Mouse (Mus musculus) neural tube, embryonic 14.5 days (tissue): Measurements from ENCODE around the gene Rpl38. TPM values are rescaled to one million over a fixed set of nuclear protein-coding genes. Genes with fewer than 3 reads are reported as not detected.

Experiments used
- ATAC-seq: fragments of 200-750 bp; cut with Nextera tagmentation; 2 replicates; pipeline ENCODE4 v1.8.0; 2017; ENCODE audit warnings: low read depth, mild to moderate bottlenecking, moderate TSS enrichment, moderate library complexity
- H3K27ac ChIP-seq: fragments of 300-500 bp; sonication (generic); 2 replicates; pipeline ENCODE4 v1.5.1; 2014; ENCODE audit warnings: low read depth, mild to moderate bottlenecking, control low read depth, low read length, moderate library complexity, mixed read lengths
- H3K27me3 ChIP-seq: fragments of 300-500 bp; sonication (generic); 2 replicates; pipeline ENCODE4 v1.6.1; 2014; ENCODE audit warnings: low read length; ENCODE audit not compliant: control insufficient read depth, insufficient read depth
- H3K36me3 ChIP-seq: fragments of 300-500 bp; sonication (generic); 2 replicates; pipeline ENCODE4 v1.6.1; 2014; ENCODE audit warnings: low read length, mixed read lengths; ENCODE audit not compliant: control insufficient read depth, insufficient read depth
- H3K4me1 ChIP-seq: fragments of 300-500 bp; sonication (generic); 2 replicates; pipeline ENCODE4 v1.6.1; 2014; ENCODE audit warnings: low read length; ENCODE audit not compliant: control insufficient read depth, insufficient read depth
- H3K4me2 ChIP-seq: fragments of 300-500 bp; sonication (generic); 2 replicates; pipeline ENCODE4 v1.6.1; 2014; ENCODE audit warnings: mild to moderate bottlenecking, low read depth, low read length, control low read depth
- H3K4me3 ChIP-seq: fragments of 300-500 bp; sonication (generic); 2 replicates; pipeline ENCODE4 v1.5.1; 2014; ENCODE audit warnings: low read depth, low read length, control low read depth, mixed read lengths
- H3K9ac ChIP-seq: fragments of 300-500 bp; sonication (generic); replicated peaks from 2 replicates; pipeline ENCODE4 v1.6.1; 2014; ENCODE audit warnings: low read depth, mild to moderate bottlenecking, control low read depth, low read length, mixed read lengths
- H3K9me3 ChIP-seq: fragments of 300-500 bp; sonication (generic); 2 replicates; pipeline ENCODE4 v1.6.1; 2016; ENCODE audit warnings: low read length; ENCODE audit not compliant: control insufficient read depth
- WGBS: fragments of 180-500 bp; shearing (Covaris S2); extraction: QIAGEN DNeasy Blood & Tissue Kit; methylation state at CpG from one replicate; pipeline ENCODE4 v1.1.7; 2014; 5-methylcytosine and 5-hydroxymethylcytosine counted together
- polyA plus RNA-seq: library from polyadenylated mRNA; unstranded; fragments of >200 nt; fragmentation: Nextera tagmentation; extraction: Ambion mirVana; gene quantifications from 2 replicates; pipeline ENCODE4 v1.2.1, GENCODE M21; 2014

Rpl38 gene
- polyA plus RNA-seq, 1 experiment from 2014 or later: 718 TPM

GRCm38 (mm10) chr11:114681054-114681453, 12.7 kb downstream of the Rpl38 start:
- Histone ChIP-seq H3K27me3 (no peaks in the 10 kb centered on the region), H3K4me3 (no peak overlapping the region), H3K36me3 (no peaks in the 10 kb centered on the region), H3K27ac (no peak overlapping the region), H3K9ac (no peak overlapping the region), H3K4me1 (peaks cover 9% of the 10 kb centered on the region; the same call in 1 of the 2 replicates), H3K4me2 (no peak overlapping the region), H3K9me3 (no peaks in the 10 kb centered on the region)
- no peak for ATAC-seq
- WGBS: 71% methylated on average over 5 of the region's 5 CpGs

GRCm38 (mm10) chr11:114682321-114682900, 14.1 kb downstream of the Rpl38 start:
- Histone ChIP-seq H3K9me3 (no peaks in the 10 kb centered on the region), H3K36me3 (no peaks in the 10 kb centered on the region), H3K4me2 (no peak overlapping the region), H3K4me1 (peaks cover 9% of the 10 kb centered on the region; the same call in 1 of the 2 replicates), H3K27me3 (no peaks in the 10 kb centered on the region), H3K4me3 (no peak overlapping the region), H3K9ac (no peak overlapping the region), H3K27ac (no peak overlapping the region)
- no peak for ATAC-seq
- 93% methylated on average over 13 of the region's 13 CpGs for WGBS

- Histone ChIP-seq H3K27ac (no peak overlapping the region), H3K4me3 (no peak overlapping the region), H3K36me3 (no peaks in the 10 kb centered on the region), H3K9me3 (no peaks in the 10 kb centered on the region), H3K4me2 (no peak overlapping the region), H3K9ac (no peak overlapping the region), H3K4me1 (peaks cover 9% of the 10 kb centered on the region; the same call in 1 of the 2 replicates), H3K27me3 (no peaks in the 10 kb centered on the region)
- ATAC-seq: no peak
- 79% methylated on average over 10 of the region's 10 CpGs for WGBS
Observed at GRCm38 (mm10) chr11:114683029-114683721, 14.9 kb downstream of the Rpl38 start.

DNA sequence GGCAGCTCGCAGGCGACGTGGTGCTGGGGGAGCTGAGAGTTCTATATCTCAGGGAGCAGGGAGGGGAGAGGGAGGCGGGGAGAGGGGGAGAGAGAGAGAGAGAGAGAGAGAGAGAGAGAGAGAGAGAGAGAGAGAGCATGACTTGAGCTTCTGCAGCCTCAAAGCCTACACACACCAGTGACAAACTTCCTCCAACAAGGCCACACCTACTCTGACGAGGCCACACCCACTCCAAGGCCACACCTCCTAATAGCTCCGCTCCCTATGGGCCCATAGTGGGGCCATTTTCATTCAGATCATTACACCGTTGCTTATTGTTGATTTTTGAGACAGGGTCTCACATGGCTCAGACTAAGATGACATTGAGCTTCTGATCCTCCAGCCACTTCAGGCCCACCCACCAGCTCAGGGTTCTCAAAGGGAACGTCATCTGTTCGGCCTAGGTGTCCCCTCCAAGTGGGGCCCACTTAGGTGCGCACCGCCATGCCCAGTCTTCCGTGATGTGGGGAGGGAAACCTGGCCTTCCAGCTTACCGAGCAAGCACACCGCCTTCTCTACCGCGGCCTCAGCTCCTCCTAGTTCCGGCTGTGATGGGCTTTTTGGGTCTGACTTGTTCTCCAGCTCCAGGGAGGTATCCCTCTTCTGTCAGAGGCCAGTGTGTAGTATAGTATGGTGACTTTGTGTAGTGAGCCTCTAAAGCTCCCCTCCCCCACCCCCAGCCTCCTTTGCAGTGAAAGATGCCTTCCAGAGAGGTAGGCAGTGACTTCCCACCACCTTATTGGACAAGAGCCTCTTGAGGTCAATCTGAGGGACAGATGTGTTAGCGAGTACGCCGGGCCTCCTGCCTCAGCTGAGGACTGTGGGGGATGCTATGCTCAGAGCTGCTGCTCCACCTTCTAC, 15.6 kb downstream of the Rpl38 start:
- Histone ChIP-seq H3K9ac (no peak overlapping the region), H3K4me1 (peaks cover 9% of the 10 kb centered on the region; the same call in 1 of the 2 replicates), H3K4me2 (no peak overlapping the region), H3K9me3 (no peaks in the 10 kb centered on the region), H3K27me3 (no peaks in the 10 kb centered on the region), H3K4me3 (no peak overlapping the region), H3K36me3 (no peaks in the 10 kb centered on the region), H3K27ac (no peak overlapping the region)
- 78% methylated on average over 20 of the region's 20 CpGs for WGBS
- ATAC-seq: no peak

GRCm38 (mm10) chr11:114684627-114685373, 16.5 kb downstream of the Rpl38 start:
- H3K4me1 ChIP-seq: peaks cover 3% of the 10 kb centered on the region; the same call in 1 of the 2 replicates
- no peaks in the 10 kb centered on the region for H3K9me3 ChIP-seq
- H3K27me3 ChIP-seq: no peaks in the 10 kb centered on the region
- H3K9ac ChIP-seq: no peak overlapping the region
- H3K4me2 ChIP-seq: no peak overlapping the region
- ATAC-seq: no peak
- 74% methylated on average over 14 of the region's 14 CpGs for WGBS
- no peak overlapping the region for H3K27ac ChIP-seq
- H3K4me3 ChIP-seq: no peak overlapping the region
- H3K36me3 ChIP-seq: no peaks in the 10 kb centered on the region

DNA sequence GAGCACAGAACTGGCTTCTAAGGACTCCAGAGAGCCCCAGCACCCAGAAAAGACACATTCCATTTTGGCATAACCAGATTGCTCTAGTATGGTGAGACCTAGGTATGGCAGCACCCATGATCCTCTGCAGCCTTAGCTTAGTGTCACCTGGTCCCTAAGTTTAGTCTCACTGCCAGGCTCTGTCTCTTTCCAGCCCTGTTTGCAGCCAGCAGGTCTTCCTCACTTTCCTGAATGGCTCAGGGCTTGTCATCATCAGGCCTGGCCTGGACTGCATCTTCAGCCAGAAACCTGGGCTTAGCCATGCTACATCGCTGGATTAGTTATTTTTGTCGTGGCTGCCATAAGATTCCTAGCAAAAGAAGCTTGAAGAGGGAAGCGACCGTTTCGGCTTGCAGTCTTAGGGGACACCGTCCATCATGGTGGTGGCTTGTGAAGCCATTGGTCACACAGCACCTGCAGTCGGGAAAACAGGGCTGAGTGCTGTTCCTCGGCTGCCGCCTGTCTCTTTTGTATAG, 17.3 kb downstream of the Rpl38 start:
- Histone ChIP-seq H3K27me3 (no peaks in the 10 kb centered on the region), H3K9me3 (no peaks in the 10 kb centered on the region), H3K36me3 (no peaks in the 10 kb centered on the region), H3K9ac (no peak overlapping the region), H3K4me2 (no peak overlapping the region), H3K4me3 (no peak overlapping the region), H3K4me1 (no peaks in the 10 kb centered on the region), H3K27ac (no peak overlapping the region)
- no peak for ATAC-seq
- WGBS: 68% methylated on average over 9 of the region's 9 CpGs

DNA sequence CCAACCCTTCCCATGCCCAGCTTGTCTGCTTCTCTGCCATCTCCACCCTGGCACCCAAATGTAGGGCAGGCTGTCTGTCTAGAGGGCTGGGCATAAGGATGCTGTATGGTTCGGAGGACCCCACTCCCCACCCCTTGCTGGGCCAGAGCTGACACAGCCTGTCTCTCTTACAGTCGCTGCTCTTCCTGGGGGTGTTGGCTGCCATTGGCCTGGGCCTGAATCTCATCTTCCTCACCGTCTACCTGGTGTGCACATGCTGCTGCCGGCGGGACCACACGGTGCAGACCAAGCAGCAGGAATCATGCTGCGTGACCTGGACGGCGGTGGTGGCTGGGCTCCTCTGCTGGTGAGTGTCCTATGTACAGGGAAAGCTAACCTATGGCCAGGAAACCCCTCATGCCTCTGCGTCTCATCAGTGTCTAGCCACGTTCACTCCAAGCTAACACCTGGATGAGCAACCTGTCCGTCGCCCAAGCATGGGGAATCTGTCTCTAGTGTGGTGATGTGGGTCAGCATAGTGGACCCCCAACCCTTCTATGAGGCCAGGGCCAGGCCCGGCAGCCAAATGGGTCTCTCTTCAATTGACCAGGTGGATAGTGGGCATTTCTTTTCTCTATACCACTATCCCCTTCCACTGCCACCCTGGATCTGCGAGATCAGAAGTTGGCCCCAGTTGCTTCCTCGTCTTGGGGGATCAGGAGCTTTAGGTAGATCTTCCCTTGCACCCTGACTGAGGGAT, 18.1 kb downstream of the Rpl38 start:
- no peak overlapping the region for H3K27ac ChIP-seq
- no peaks in the 10 kb centered on the region for H3K9me3 ChIP-seq
- no peak overlapping the region for H3K4me3 ChIP-seq
- H3K9ac ChIP-seq: no peak overlapping the region
- WGBS: 94% methylated on average over 16 of the region's 16 CpGs
- ATAC-seq: no peak
- no peaks in the 10 kb centered on the region for H3K4me1 ChIP-seq
- H3K4me2 ChIP-seq: no peak overlapping the region
- H3K27me3 ChIP-seq: no peaks in the 10 kb centered on the region
- H3K36me3 ChIP-seq: no peaks in the 10 kb centered on the region

DNA sequence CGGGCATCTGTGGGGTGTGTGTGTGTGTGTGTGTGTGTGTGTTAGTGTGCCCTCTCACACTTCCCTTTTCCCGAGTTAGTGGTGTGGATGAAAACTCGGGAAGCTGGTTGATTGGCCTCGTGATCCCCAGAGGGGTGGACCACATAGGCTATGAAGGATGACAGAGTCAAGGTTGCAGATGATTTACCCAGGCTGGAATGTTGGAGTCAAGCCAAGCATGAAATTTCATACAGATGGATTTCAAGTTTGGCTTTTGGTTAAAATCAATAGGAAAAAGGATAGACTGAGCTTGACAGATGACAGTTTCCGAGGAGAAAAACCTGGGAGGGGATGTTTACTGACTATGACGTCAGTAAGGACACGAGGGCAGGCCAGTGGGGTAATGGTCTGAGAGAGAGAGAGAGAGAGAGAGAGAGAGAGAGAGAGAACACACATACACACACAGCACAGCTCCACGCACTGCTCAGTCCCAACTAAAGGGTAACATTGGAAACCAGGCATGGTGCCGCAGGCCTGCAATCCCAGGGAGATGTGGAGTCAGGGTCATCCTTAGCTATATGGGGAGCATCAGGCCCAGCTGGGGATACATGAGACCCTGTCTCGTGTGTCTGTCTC, 19.4 kb downstream of the Rpl38 start:
- no peak for ATAC-seq
- H3K4me1 ChIP-seq: no peaks in the 10 kb centered on the region
- no peaks in the 10 kb centered on the region for H3K36me3 ChIP-seq
- no peak overlapping the region for H3K27ac ChIP-seq
- no peaks in the 10 kb centered on the region for H3K27me3 ChIP-seq
- 52% methylated on average over 9 of the region's 10 CpGs for WGBS
- no peak overlapping the region for H3K9ac ChIP-seq
- no peaks in the 10 kb centered on the region for H3K9me3 ChIP-seq
- H3K4me2 ChIP-seq: no peak overlapping the region
- H3K4me3 ChIP-seq: no peak overlapping the region
